Mouse (Mus musculus) neural tube, embryonic 12.5 days (tissue): ENCODE results near the gene Chmp6. TPM values are rescaled to one million over a fixed set of nuclear protein-coding genes. Genes with fewer than 3 reads are reported as not detected.

Experiments used
- ATAC-seq: fragments of 200-750 bp; cut with Nextera tagmentation; 2 replicates; pipeline ENCODE4 v1.8.0; 2017; ENCODE audit warnings: low read depth, mild to moderate bottlenecking, moderate TSS enrichment, moderate library complexity; ENCODE audit not compliant: low FRiP score
- H3K27ac ChIP-seq: fragments of 300-500 bp; sonication (generic); 2 replicates; pipeline ENCODE4 v1.5.1; 2016
- H3K27me3 ChIP-seq: fragments of 300-500 bp; sonication (generic); replicated peaks from 2 replicates; pipeline ENCODE4 v1.6.1; 2016; ENCODE audit warnings: mild to moderate bottlenecking
- H3K36me3 ChIP-seq: fragments of 300-500 bp; sonication (generic); 2 replicates; pipeline ENCODE4 v1.6.1; 2016; ENCODE audit warnings: mild to moderate bottlenecking
- H3K4me1 ChIP-seq: fragments of 300-500 bp; sonication (generic); 2 replicates; pipeline ENCODE4 v1.6.1; 2016
- H3K4me2 ChIP-seq: fragments of 300-500 bp; sonication (generic); replicated peaks from 2 replicates; pipeline ENCODE4 v1.6.1; 2016; ENCODE audit warnings: mild to moderate bottlenecking
- H3K4me3 ChIP-seq: fragments of 300-500 bp; sonication (generic); 2 replicates; pipeline ENCODE4 v1.5.1; 2016
- H3K9ac ChIP-seq: fragments of 300-500 bp; sonication (generic); 2 replicates; pipeline ENCODE4 v1.6.1; 2016; ENCODE audit warnings: mild to moderate bottlenecking
- H3K9me3 ChIP-seq: fragments of 300-500 bp; sonication (generic); 2 replicates; pipeline ENCODE4 v1.6.1; 2016; ENCODE audit warnings: mild to moderate bottlenecking
- WGBS: fragments of 180-500 bp; shearing (Covaris S2); methylation state at CpG from one replicate; pipeline ENCODE4 v1.1.7; 2016; 5-methylcytosine and 5-hydroxymethylcytosine counted together
- polyA plus RNA-seq: library from polyadenylated mRNA; unstranded; fragments of >200 nt; fragmentation: Nextera tagmentation; extraction: Ambion mirVana; gene quantifications from 2 replicates; pipeline ENCODE4 v1.2.1, GENCODE M21; 2016

The Chmp6 gene
- polyA plus RNA-seq, 1 experiment from 2014 or later = 99.4 TPM

DNA sequence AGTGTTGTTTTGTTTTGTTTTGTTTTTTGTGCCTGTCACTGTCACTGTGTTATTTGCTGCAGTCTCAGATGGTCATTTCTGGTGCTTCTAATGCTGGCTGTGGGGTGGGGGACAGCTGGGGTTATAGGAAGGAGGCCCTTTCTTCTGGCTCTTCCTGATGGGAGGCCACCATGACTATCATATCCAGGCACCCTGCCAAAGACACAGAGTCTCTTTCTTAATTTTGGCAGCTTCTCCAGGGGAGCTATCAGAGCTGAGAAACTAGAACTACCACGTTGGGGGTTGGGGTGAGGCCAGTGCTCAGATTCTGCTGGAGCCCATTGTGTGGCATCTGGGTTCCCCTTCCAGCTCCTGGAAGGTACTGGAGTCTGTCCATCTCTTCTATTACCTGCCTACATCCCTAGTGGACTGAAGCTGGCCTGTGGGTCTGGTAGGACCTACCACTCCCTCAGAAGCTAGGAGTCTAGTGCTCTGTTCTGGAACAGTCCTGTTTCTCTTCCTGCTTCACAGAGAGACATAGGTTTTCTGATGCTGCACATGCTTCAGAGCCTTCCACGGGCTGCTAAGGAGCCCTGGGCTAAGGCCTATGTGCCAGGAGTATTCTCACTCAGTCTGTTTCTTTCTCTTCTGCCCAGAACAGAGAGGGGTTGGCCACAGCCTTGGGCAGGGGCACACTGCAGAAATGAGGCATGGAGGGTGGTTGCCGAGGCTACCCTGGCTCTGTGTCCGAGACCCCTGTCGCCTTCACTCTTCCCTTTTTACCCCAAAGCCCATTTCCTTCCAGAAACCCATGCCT lies 39.4 kb downstream of the Chmp6 start:
- no peak overlapping the region for H3K4me2 ChIP-seq
- no peak overlapping the region for H3K9ac ChIP-seq
- 75% methylated on average over 5 of the region's 5 CpGs for WGBS
- H3K9me3 ChIP-seq = no peaks in the 10 kb centered on the region
- H3K4me3 ChIP-seq = no peak overlapping the region
- H3K36me3 ChIP-seq = no peaks in the 10 kb centered on the region
- H3K27ac ChIP-seq = no peak overlapping the region
- H3K4me1 ChIP-seq = peaks cover 6% of the 10 kb centered on the region; the same call in 1 of the 2 replicates
- no peaks in the 10 kb centered on the region for H3K27me3 ChIP-seq
- no peak for ATAC-seq

GRCm38 (mm10) chr11:119954233-119954632 lies 41.0 kb downstream of the Chmp6 start:
- 76% methylated on average over 4 of the region's 4 CpGs for WGBS
- Histone ChIP-seq H3K27me3 (no peaks in the 10 kb centered on the region), H3K4me2 (no peak overlapping the region), H3K36me3 (no peaks in the 10 kb centered on the region), H3K9ac (no peak overlapping the region), H3K9me3 (no peaks in the 10 kb centered on the region), H3K4me1 (no peaks in the 10 kb centered on the region; the same call in 1 of the 2 replicates), H3K4me3 (no peak overlapping the region), H3K27ac (no peak overlapping the region)
- no peak for ATAC-seq

DNA sequence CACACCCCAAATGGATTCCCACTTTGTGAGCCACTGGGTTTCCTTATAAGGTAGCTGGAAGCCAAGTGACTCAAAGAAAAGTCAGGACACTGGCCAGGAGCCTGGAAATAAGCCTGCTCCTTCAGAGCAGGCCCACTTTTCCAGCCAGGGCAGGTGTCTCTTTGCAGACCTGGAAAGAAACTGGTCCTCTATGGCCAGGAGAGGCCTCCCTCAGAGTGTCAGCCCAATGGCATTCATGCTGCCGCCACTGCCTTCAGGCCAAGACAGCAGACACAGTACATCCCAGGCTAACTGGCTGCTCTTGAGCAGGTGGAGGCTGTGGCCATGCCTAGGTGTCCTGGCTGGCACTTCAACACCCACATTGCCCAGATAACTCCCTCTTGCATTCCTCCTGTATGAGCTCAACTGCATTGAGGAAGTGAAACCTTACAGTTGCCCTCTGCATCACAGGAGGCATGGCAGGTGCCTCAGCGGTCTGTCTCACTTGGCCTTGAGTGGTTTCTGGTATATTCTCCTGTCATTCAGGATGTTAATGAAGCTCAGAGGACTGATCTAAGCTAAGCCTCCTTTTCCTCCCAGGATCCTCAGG lies 41.6 kb downstream of the Chmp6 start:
- WGBS = 81% methylated on average over 2 of the region's 2 CpGs
- Histone ChIP-seq H3K27me3 (no peaks in the 10 kb centered on the region), H3K36me3 (no peaks in the 10 kb centered on the region), H3K4me2 (no peak overlapping the region), H3K27ac (no peak overlapping the region), H3K9me3 (no peaks in the 10 kb centered on the region), H3K4me3 (no peak overlapping the region), H3K9ac (no peak overlapping the region), H3K4me1 (no peaks in the 10 kb centered on the region; the same call in 1 of the 2 replicates)
- no peak for ATAC-seq

DNA sequence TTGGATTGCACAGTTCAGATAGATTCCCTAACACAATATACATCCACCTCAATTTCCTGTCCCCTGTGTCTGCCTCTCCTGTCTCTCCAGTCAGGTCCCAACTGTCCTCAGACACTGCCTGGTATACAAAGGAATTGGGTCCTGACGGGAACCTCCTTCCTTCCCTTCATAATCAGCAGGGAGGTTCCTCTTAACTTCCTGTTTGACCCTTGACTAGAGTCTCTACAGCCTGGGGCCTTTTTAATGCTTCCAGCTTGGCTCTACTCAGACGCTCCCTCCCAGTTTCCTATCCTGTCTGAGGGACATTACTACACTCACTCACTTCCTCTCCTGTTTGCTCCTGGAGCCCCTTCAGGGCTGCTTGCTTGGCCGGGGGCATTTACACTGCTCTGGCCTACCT lies 42.2 kb downstream of the Chmp6 start:
- Histone ChIP-seq H3K27ac (no peak overlapping the region), H3K4me2 (no peak overlapping the region), H3K4me3 (no peak overlapping the region), H3K9ac (no peak overlapping the region), H3K36me3 (no peaks in the 10 kb centered on the region), H3K9me3 (no peaks in the 10 kb centered on the region), H3K4me1 (no peaks in the 10 kb centered on the region; the same call in 1 of the 2 replicates), H3K27me3 (no peaks in the 10 kb centered on the region)
- no peak for ATAC-seq
- WGBS = 70% methylated on average over 3 of the region's 3 CpGs

- H3K36me3 ChIP-seq = no peaks in the 10 kb centered on the region
- H3K4me2 ChIP-seq = no peak overlapping the region
- no peak overlapping the region for H3K4me3 ChIP-seq
- H3K9ac ChIP-seq = no peak overlapping the region
- no peak overlapping the region for H3K27ac ChIP-seq
- no peaks in the 10 kb centered on the region for H3K9me3 ChIP-seq
- H3K27me3 ChIP-seq = no peaks in the 10 kb centered on the region
- WGBS = 83% methylated on average over 13 of the region's 13 CpGs
- H3K4me1 ChIP-seq = no peaks in the 10 kb centered on the region; the same call in 1 of the 2 replicates
- ATAC-seq = no peak
These were observed 43.3 kb downstream of the Chmp6 start for GRCm38 (mm10) chr11:119956590-119956989.

DNA sequence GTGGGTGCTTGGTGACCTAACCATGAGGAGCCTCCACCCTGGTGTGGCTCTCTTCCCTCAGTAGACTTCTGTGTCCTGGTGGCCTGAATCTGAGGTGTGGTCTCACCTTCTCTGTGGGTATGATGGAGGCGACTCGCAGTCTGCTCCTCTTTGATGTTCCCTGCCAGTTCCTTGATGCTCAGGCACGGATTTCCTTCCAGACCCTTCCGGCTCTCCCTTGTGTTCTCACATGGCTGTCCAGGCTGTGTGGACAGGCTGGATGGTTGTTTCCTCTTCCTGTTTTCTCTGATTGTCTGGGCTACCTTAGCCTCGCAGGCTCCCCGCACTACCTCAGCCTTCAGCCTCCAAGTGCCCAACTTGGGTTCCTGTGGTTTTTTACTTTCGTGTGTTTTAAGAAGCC lies 45.6 kb downstream of the Chmp6 start:
- Histone ChIP-seq H3K9ac (no peak overlapping the region), H3K27me3 (no peaks in the 10 kb centered on the region), H3K36me3 (no peaks in the 10 kb centered on the region), H3K9me3 (no peaks in the 10 kb centered on the region), H3K27ac (no peak overlapping the region), H3K4me3 (no peak overlapping the region), H3K4me2 (no peak overlapping the region), H3K4me1 (no peaks in the 10 kb centered on the region)
- no peak for ATAC-seq
- 84% methylated on average over 7 of the region's 7 CpGs for WGBS

GRCm38 (mm10) chr11:119959714-119960113 lies 46.5 kb downstream of the Chmp6 start:
- ATAC-seq = no peak
- 74% methylated on average over 4 of the region's 4 CpGs for WGBS

GRCm38 (mm10) chr11:119960671-119961070 lies 47.4 kb downstream of the Chmp6 start:
- Histone ChIP-seq H3K9ac (no peak overlapping the region), H3K27ac (no peak overlapping the region), H3K9me3 (no peaks in the 10 kb centered on the region), H3K4me2 (no peak overlapping the region), H3K4me1 (0 out of 2 replicates have a peak, but pooled peaks cover 5% of the 10 kb centered on the region), H3K36me3 (no peaks in the 10 kb centered on the region), H3K27me3 (no peaks in the 10 kb centered on the region), H3K4me3 (no peak overlapping the region)
- 93% methylated on average over 6 of the region's 6 CpGs for WGBS
- no peak for ATAC-seq

More at GRCm38 (mm10) chr11:119959714-119960113, 46.5 kb downstream of the Chmp6 start:
- Histone ChIP-seq H3K4me1 (0 out of 2 replicates have a peak, but pooled peaks cover 2% of the 10 kb centered on the region), H3K36me3 (no peaks in the 10 kb centered on the region), H3K27ac (no peak overlapping the region), H3K27me3 (no peaks in the 10 kb centered on the region), H3K4me3 (no peak overlapping the region), H3K4me2 (no peak overlapping the region), H3K9me3 (no peaks in the 10 kb centered on the region), H3K9ac (no peak overlapping the region)

- 84% methylated on average over 3 of the region's 3 CpGs for WGBS
- Histone ChIP-seq H3K36me3 (no peaks in the 10 kb centered on the region), H3K27ac (no peak overlapping the region), H3K9ac (no peak overlapping the region), H3K4me2 (no peak overlapping the region), H3K27me3 (no peaks in the 10 kb centered on the region), H3K4me1 (0 out of 2 replicates have a peak, but pooled peaks cover 5% of the 10 kb centered on the region), H3K4me3 (no peak overlapping the region), H3K9me3 (no peaks in the 10 kb centered on the region)
- ATAC-seq = no peak
These were observed 48.3 kb downstream of the Chmp6 start for GRCm38 (mm10) chr11:119961511-119961910.

DNA sequence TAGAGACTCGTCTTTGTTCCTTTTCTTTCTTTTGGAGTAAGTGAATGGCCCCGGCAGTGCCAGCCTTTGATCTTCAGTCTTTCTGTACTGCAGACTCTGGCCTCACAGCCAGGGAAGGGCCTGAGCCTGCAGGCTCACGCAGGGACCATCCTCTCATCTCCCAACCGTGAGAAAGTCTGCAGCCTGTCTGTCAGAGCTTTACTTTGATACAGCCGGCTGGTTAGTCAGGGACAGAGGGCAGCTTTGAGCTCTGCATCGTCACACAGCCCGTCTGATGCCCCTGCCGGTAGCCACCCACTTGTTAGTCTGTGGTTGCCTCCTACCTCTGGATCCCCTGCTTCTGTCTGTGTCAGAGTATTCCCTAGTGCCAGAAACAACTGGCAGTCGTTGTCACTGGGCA lies 51.8 kb downstream of the Chmp6 start:
- H3K27ac ChIP-seq = no peak overlapping the region
- H3K9me3 ChIP-seq = no peaks in the 10 kb centered on the region
- no peak overlapping the region for H3K9ac ChIP-seq
- H3K27me3 ChIP-seq = no peaks in the 10 kb centered on the region
- 8% methylated on average over 9 of the region's 9 CpGs for WGBS
- no peak overlapping the region for H3K4me3 ChIP-seq
- no peaks in the 10 kb centered on the region for H3K36me3 ChIP-seq
- no peak for ATAC-seq
- H3K4me2 ChIP-seq = no peak overlapping the region
- H3K4me1 ChIP-seq = peaks cover 15% of the 10 kb centered on the region

DNA sequence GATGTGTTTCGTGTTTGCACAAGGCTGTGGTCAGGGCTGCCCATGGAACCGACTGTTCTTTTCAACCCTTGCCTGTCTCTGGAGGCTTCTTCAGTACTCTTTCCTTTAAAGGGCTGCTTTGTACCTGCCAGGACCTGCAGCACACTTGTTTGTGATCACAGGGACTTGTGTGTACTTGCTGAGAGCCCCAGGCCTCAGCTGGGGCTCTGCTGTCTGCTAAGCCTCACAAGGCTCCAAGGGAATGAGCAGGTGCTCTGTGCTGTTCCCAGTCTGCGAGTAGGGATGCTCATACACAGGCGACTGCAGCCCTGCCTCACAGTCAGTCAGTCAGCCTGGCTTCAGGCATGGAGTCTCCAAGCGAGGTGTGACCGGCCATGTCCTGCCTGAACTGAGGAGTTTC lies 53.1 kb downstream of the Chmp6 start:
- ATAC-seq = no peak
- no peak overlapping the region for H3K27ac ChIP-seq
- no peak overlapping the region for H3K4me3 ChIP-seq
- no peak overlapping the region for H3K4me2 ChIP-seq
- 87% methylated on average over 6 of the region's 6 CpGs for WGBS
- no peaks in the 10 kb centered on the region for H3K27me3 ChIP-seq
- peaks cover 28% of the 10 kb centered on the region for H3K4me1 ChIP-seq
- H3K9ac ChIP-seq = no peak overlapping the region
- H3K36me3 ChIP-seq = no peaks in the 10 kb centered on the region
- H3K9me3 ChIP-seq = no peaks in the 10 kb centered on the region

GRCm38 (mm10) chr11:119967401-119967800 lies 54.2 kb downstream of the Chmp6 start:
- no peak overlapping the region for H3K4me2 ChIP-seq
- H3K4me3 ChIP-seq = no peak overlapping the region
- peaks cover 29% of the 10 kb centered on the region for H3K4me1 ChIP-seq
- no peaks in the 10 kb centered on the region for H3K36me3 ChIP-seq
- H3K27me3 ChIP-seq = no peaks in the 10 kb centered on the region
- H3K27ac ChIP-seq = no peak overlapping the region
- 79% methylated on average over 8 of the region's 8 CpGs for WGBS
- H3K9me3 ChIP-seq = no peaks in the 10 kb centered on the region
- no peak for ATAC-seq
- no peak overlapping the region for H3K9ac ChIP-seq
